Mouse (Mus musculus): ENCODE measurements around the gene Pcsk6.

- TF ChIP-seq CTCF (IDR thresholded peaks at IDR 0.05 in 2 of 3, conservative IDR thresholded peaks at IDR 0.05 in 1 of 3; ENCODE audit: control insufficient read depth in 1 of 3, insufficient read depth in 1 of 3, low read depth in 2 of 3, low read length in 3 of 3, poor library complexity in 1 of 3, severe bottlenecking in 1 of 3) (no peak), SMC3 (IDR thresholded peaks at IDR 0.05; ENCODE audit: low read depth, low read length) (no peak), ZMIZ1 (IDR thresholded peaks at IDR 0.05; ENCODE audit: low read depth, low read length) (no peak), ZNF384 (IDR thresholded peaks at IDR 0.05; ENCODE audit: low read depth, low read length) (no peak)
Observed at GRCm38 (mm10) chr7:66087652-66088051, 226.1 kb downstream of the Pcsk6 start.
